Mouse (Mus musculus) liver, postnatal 0 days (tissue): ENCODE data around the gene H2-DMb1.

Source experiments
- CTCF ChIP-seq: sonication (generic); IDR thresholded peaks from 2 replicates; pipeline ENCODE4 v1.5.1; 2016; ENCODE audit warnings: antibody characterized with exemption, low read depth
- EP300 ChIP-seq: IDR thresholded peaks from 2 replicates; pipeline ENCODE4 v1.6.1; 2016; ENCODE audit warnings: antibody characterized with exemption, low read depth, mild to moderate bottlenecking

DNA sequence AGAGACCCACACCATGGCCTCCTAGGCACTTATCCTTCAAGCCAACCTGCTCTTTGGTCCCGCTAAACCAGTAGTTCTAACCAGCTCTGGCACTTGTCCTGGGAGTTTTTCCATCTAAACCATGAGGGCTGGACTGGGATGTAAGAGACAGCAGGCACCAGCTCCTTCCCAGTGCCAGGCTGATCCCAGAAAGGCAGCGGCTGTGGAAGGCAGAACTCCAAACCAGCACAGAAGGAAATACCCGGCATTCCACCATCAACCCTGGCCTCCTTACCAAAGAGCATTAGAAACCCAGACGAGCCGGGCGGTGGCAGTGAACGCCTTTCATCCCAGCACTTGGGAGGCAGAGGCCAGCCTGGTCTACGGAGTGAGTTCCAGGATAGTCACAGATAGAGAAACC is 42.6 kb upstream of the H2-DMb1 start:
- TF ChIP-seq CTCF (no peak), EP300 (no peak)
